Mouse (Mus musculus): ENCODE data around the gene Tpcn2.

The Tpcn2 gene

DNA sequence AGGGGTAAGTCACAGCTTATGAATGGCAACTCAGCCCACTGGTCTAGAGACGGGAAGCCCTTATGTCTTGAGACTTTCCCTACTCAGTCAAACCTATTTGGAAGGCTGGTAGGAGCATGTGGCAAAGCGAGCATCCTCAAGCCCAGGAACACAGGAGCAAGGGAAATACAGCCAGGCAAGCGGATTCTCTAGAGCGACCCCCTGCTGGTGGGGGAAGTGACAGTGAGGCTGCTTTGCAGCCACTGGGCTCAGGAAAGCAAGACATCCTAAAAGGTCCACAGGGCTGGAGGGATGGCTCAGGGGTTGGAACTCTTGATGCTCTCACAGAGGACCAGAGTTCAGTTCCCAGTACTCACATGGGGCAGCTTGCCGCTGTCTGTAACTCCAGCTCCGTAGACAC, 87.5 kb downstream of the Tpcn2 start:
- DNase-seq, result no peak

DNA sequence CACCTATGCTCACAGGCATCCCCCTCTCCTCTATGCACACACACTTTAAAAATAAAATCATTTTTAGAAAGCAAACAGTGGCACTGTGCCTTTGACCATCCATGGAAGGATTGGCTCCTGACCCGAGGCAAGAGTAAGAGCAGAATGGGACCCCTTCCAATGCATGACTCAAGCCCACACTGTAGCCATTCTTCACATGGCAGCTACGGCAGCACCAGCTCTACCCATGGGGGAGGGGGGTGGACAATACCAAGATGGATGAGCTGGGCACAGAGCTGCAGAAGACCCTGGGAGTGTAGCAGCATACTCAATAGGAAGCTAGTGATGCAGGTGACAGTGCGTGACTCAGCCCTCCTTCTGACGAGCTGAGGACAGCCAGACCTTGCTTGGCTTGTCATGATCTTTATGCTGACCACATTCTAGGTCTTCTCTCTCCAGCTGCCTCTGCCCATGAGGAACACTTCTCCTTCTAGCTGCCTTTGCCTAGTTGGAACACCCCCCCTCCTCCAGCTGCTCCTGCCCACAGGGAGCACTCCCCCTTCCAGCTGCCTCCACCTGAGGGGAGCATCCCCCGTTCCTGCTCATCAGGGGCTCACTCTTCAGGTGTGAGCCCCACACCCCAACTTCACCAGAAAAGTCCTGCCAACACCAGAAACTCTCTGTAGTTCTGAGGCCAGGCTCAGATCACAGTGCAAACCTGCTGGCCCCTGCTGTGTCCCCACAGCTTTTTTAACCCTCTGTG, 88.5 kb downstream of the Tpcn2 start:
- no peak for DNase-seq

GRCm38 (mm10) chr7:145194455-145195161, 89.2 kb downstream of the Tpcn2 start:
- no peak for DNase-seq

DNA sequence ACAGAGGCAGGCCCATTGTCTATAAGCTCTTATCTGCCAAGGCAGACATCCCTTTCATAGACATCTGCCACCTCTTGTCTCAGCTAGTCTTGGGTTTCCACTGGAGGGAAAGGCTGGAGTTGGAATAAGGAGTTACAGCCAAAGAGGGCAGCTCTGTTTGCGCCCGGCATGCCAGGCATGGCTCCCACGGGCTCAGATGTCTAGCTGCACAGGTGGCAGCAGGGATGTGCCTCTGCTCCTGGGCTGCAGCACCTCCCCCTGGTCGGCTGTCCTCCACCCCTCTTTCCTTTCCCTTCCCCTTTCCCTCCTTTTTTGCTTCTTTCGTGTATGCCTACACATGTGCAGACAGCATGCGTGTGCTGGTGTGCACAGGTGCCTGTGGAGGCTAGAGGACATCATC, 91.0 kb downstream of the Tpcn2 start:
- no peak for DNase-seq

DNA sequence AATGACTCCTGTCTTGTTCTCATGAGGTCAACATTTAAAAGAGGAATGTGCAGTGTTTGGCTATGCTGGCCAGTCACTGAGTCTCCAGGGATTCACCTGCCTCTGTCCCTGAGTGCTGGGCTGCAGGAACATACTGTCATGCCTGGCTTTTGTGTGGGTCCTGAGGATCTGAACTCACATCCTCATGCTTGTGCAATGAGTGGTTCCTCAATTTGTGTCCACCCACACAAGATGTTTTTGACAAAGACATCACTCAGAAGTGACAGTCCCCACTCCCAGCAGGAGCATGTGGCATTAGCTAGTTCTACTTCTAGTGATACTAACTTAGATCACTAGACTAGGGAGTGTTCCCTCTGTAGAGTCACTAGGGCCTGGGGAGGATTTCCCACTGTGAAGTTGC, 93.3 kb downstream of the Tpcn2 start:
- no peak for DNase-seq

- no peak for DNase-seq
These were observed 94.5 kb downstream of the Tpcn2 start for GRCm38 (mm10) chr7:145189342-145189741.

DNA sequence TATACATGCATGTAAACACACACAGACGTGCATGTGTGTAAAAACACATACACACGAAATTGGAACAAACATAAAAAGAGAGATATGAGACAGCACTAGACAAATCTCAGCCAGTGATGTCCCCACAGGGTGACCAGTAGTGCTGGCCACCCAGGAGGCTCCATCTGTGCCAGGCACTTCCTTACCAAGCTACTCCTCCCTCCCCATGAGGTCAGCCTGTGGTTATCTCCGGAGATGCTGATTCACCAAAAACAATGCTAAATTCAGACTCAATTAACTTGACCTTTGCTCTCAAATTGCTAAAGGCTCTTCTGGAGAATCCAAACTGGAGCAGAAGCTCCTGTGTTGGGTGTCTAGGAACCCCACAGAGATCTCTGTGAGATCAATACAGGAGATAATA, 96.0 kb downstream of the Tpcn2 start:
- DNase-seq, result no peak

GRCm38 (mm10) chr7:145182388-145182787, 101.4 kb downstream of the Tpcn2 start:
- no peak for DNase-seq

DNA sequence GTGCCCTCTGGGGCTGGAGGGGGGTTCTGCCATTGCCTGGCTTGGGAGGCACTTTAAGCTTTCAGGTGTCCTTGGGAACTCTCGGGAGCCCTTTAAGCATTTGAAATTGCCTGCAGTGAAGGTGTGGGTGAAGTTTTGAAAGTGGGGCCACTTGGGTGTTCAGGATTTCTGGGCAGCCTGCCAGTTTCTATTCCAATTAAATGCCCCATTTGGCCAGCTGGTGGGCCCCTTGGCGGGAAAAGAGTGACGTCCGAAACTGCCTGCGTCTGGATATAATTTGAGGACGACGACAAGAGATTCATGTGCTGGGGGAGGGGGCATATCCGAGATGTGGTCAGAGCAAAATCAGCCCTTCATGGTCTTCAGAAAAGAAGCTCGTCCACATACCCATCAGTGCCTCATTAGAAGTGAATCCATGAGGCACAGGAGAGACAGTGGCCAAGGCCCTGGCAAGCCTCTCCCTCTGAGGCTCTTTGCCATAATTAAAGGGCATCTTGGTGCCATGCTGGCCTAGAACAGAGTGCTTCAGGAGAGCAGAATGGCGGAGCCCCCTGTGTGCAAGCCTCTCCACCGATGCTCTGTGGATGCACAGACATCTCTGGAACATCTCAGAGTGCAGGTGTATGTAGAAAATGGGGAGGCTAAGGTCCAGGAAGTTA, 102.3 kb downstream of the Tpcn2 start:
- peak; percentile 64 for DNase-seq

- peak; percentile 78 for DNase-seq
These were observed 104.1 kb downstream of the Tpcn2 start for GRCm38 (mm10) chr7:145179691-145180091.

GRCm38 (mm10) chr7:145176750-145177589, 106.8 kb downstream of the Tpcn2 start:
- peak; percentile 32 for DNase-seq

DNA sequence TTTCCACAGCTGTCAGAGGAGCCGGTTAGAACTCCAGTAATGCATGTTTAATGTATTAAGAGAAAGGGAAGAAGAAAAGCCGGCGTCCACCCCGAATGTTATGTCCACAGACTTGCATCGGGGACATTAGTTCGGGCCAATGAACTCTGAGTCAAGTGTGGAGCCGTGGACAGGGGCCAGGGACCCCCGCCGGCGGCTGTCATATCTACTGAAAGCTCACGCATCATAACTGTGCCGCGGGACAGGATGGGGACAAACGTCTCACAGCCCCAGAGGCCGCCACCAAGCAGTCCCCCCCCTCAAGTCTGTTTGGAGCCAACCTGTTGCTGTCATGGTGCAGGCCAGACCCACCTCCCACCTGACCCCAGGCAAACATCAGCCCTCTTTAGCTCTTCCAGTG, 110.2 kb downstream of the Tpcn2 start:
- peak; percentile 35 for DNase-seq

- peak; percentile 77 for DNase-seq
These were observed 110.7 kb downstream of the Tpcn2 start for GRCm38 (mm10) chr7:145173116-145173515.

DNA sequence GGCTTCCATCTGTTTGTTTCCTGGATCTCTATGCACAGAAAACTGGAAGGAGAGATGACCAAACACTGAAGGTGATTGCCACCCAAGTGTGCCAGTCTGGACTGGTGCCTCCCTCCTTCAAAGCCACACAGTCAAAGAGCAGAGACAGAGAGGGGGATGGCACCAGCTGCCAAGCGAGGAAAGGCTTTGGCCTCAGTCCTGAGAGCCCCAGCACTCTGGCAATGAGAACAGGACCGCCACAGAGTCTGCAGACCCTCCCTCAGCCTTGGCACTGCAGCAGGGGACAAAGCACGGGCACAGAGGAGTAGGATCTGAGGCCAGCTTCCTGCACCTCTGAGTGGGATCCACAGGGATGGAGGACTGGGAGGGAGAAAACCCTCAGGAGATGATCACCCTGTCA, 114.1 kb downstream of the Tpcn2 start:
- no peak for DNase-seq

DNA sequence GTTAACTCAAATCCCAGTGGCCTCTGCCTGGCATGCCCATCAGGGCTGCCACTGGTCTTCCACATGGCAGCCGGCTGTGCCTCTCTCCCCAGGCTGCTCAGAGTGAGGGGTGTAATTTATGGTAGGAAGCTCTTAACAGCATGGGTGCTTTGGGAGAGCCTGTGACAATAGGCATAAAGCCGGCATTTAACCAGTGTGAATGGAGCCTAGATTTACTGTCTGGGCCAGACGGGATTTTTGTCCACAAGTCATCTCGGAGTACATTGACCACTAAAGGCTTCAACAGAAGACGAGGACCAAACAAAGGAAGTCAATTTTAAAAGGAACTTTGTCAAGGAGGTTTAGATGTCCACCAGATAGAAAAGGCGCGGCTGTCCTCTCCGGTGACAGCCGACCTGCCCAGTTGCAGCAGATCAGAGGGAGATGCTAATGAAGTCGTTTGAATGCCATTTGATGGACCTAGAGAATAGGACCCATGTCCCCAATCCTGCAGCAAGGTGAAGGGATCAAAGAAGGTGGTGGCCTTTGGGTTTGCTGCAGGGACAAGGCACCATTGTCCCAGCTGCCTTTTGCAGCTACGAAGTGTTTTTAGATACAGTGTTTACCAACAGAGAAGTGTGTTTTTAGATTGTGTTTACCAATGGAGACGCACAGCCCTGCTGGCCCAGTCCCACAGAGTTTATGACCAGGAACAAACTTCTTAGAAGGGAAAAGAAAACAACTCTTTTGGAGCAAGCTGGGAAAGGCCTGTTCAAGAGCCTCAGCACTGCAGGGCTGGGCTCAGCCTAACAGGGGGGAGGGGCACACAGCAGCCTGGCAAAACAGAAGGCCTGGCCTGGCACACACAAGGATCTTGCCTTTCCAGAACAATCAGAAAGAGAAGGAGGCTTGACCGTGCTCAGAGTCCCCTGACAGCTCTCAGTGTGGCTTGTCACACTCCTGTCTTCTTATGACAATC, 124.2 kb downstream of the Tpcn2 start:
- peak; percentile 75 for DNase-seq

GRCm38 (mm10) chr7:145155666-145156065, 128.1 kb downstream of the Tpcn2 start:
- no peak for DNase-seq

- no peak for DNase-seq
These were observed 129.7 kb downstream of the Tpcn2 start for GRCm38 (mm10) chr7:145154066-145154465.

GRCm38 (mm10) chr7:145151845-145152244, 132.0 kb downstream of the Tpcn2 start:
- no peak for DNase-seq

DNA sequence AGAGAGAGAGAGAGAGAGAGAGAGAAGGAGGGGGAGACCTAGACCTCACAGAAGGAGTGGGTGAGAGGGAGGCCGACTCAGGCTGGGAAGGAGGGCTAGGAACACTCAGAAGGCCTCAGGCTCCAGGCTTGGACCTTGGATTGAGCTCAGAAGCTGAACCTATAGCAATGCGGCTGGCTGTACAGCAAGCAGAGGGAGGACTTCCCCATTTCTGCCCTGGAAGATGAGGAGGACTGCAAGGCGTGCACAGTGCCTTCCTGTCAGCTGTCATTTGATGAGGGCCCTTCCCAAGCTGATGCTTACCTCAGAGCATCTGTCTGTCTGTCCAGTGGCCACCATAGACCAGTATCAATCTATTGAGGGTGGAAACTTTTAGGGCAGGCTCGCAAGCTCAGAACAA, 134.9 kb downstream of the Tpcn2 start:
- no peak for DNase-seq

DNA sequence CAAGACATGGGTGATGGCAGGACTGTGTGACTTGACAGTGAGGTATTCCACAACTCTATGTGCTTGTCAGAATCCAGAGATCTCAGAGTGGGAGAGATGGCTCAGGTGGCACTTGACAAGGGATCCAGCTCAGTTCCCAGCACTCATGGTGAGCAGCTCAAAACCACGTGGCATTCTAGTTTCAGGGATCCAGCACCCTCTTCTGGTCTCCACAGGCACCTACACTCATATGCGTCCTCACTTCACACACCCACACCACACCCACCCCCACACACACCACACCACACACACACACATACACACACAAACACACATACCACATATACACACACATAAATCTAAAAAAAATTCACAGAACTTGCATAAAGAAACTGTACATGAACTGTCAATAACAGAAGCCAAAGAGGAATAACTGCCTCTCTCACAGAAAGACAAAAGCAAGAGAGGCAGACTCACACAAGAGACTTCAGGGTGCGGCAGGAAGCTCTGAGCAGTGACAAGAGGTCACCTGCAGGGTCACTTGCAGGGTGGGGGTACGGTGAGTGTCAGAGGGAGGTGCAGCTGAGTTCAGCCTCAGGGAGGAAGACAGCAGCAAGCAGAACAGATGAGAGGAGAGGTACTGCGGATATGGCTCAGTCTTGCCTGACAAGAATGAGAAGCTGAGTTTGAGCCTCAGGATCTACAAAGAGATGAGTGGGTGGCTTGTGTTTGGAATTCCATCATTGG, 135.7 kb downstream of the Tpcn2 start:
- no peak for DNase-seq

DNA sequence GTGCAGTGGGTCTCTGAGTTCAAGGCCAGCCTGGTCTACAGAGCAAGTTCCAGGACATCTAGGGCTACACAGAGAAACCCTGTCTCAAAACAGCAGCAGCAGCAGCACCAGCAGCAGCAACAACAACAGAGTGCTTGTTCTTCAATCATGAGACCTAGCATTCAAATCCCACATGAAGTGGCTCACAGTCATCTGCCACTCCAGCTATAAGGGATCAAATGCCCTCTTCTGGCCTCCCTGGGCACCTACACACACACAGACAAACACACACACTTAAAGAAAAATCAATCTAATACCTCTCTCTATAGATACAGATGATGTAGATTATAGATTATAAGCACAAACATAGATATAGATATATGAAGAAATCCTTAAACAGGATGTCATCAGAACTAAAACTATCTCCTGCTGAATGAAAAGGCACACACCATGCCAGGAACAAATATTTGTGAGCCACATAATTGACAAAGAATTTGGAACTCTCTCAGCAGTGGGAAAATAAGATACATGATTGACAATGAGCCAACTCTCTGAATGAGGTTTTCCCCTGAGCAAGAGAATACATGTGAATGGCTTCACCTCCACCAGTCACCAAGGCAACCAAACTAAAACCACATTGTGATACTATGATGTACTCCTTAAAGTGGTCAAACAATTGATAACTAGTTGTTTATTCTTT, 137.4 kb downstream of the Tpcn2 start:
- no peak for DNase-seq
